Mouse (Mus musculus): ENCODE measurements around the gene Olfr1282. TPM values are rescaled to one million over a fixed set of nuclear protein-coding genes. Genes with fewer than 3 reads are reported as not detected.

The Olfr1282 gene
- polyA plus RNA-seq (2012), result not detected in 2 replicates

DNA sequence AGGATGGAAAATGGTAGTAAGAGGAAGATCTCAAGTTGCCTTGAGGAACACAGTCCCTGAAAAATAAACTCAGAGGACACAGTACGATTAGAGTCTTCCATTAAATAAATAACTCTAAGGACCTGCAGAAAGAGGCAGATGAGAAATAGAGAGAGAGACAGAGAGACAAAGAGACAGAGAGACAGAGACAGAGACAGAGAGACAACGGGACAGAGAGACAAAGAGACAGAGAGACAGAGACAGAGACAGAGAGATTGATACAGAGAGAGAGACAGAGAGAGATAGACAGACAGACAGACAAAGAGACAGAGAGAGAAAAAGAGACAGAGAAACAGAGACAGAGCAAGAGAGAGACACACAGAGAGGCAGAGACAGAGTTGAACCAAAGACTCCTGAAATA lies at the start of gene Olfr1282:
Gene Olfr1282 (minus strand): TSS at position 101 of the 400 bp plus-strand sequence.

DNA sequence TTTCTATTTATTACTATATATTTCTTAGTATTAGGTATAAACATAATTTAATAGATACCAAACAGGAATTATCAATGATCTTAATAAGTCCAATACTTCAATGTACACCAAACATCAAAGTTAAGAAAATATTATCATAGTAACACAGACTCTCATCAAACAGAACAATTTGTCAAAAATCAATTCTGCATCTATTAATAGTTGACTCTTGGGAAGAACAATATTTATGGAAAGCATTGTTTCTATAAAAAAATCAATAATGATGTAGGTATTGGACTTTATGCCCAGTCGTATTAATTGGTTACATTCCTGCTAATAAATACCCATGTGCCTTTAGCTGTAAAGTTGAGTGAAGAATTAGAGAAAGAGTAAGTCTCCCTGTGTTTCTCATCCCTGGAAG lies 39.3 kb upstream of the Olfr1282 start, which contains the start of gene Olfr1284:
Gene Olfr1284 (plus strand): TSS at position 301 of the 400 bp plus-strand sequence.

DNA sequence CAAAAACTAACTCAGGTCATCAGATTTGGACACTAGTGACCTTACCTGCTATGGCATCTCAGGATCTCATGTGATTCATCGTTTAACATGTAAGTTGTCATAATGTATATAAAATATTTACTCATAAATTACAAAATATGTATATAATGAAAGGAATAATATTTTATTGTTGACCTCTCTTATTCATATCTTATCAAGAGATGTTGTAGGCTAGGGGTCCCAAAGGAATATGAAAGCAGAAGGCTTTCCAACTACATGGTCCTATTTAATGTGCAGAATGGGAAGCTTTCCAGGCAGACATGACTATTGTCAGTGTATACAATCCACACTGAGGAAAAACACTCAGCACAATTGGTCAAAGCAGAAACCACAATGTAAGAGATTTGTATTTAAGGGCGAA lies 30.6 kb upstream of the Olfr1282 start, which contains the start of gene Olfr1283:
Gene Olfr1283 (plus strand): TSS at position 301 of the 400 bp plus-strand sequence.

DNA sequence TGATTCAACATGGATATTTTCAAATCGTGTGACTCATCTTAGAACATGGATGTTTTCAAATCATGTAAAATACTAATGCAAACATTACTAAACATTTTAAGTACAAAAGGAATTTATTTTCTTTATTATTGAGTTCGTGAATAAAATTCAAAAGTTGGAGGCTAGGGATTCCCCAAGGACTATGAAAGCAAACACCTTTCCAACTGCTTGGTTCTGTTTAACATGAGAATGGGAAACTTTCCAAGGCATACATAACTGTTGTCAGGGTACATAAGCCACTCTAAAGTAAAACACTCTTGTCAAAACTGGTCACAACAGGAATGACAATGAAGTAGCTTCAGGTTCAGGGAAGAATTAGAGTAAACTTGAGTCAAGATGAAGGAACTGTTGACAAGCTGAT lies 9.7 kb downstream of the Olfr1282 start, which contains the start of gene Olfr1281:
Gene Olfr1281 (plus strand): TSS at position 301 of the 400 bp plus-strand sequence.

DNA sequence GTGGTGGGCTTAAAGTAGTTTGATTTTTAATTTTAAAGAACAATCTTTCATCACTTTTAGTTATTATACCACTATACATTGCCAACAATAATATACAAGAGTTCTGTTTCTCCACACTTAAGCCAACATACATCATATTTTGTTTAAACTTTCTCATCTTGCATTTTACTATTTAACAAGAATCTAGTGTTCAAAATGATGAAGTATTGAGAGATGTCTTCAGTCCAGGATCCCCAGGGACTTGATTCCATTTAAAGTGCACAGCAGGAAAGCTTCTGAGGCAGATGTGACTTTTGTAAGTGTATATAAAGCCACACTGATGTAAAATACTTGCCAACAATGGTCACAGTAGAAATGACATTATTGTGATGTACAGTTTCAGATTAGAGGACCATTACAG lies 22.2 kb downstream of the Olfr1282 start, which contains the start of gene Olfr1280:
Gene Olfr1280 (plus strand): TSS at position 301 of the 400 bp plus-strand sequence.

DNA sequence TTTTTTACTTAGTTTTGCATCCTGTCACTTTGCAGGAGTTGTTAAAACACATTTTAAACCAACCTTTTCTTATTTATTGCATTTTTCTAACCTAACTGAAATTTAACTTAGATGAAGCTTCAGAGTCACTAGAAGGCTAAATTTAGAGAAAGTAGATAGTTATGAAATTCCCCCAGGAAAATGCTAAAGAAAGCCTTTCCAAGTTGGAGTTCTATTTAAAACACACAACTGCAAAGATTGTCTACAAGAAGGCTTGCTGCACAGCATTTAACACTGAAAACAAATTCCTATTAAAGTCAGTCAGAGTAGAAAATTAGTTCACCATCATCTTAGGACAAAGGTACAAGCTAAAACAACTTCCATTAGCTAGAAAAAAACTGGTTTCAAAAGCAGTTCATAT lies 35.5 kb downstream of the Olfr1282 start, which contains the start of gene Olfr1279:
Gene Olfr1279 (plus strand): TSS at position 262 of the 400 bp plus-strand sequence.

DNA sequence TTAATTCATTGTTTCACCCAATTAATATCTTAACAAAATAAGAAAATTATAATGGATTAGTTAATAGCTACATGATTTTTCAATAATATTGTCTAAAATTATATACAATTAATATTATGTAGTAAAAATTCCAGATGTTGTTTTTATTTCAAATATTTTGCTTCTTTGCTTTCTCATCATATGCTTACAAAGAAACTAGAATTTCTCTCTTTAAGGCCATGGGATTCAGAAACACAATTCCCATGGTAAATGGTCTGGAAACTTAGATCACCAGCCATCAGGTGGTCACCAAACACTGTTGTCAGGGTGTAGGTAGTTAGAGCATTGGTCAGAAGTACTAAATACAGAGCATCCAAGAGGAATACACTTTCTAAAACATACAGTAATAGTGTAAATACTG lies 46.0 kb downstream of the Olfr1282 start, which contains the start of gene Olfr1278:
Gene Olfr1278 (plus strand): TSS at position 301 of the 400 bp plus-strand sequence.

Other genes with a start within 250 kb of the Olfr1282 start
- gene Gm13941, start 230.1 kb downstream of the Olfr1282 start, polyA plus RNA-seq (2012), result not detected in 2 replicates
- not detected in 2 replicates for gene Gm15130, start 183.1 kb downstream of the Olfr1282 start, polyA plus RNA-seq (2012)
- gene 4930430A15Rik, start 106.5 kb downstream of the Olfr1282 start, polyA plus RNA-seq (2012), result not detected in 2 replicates
- gene Olfr1275, start 100.8 kb downstream of the Olfr1282 start, polyA plus RNA-seq (2012), result not detected in 2 replicates
- gene Olfr1276, start 81.6 kb downstream of the Olfr1282 start, polyA plus RNA-seq (2012), result not detected in 2 replicates
- not detected in 2 replicates for gene Olfr1277, start 62.0 kb downstream of the Olfr1282 start, polyA plus RNA-seq (2012)
- not detected in 2 replicates for gene Olfr1278, start 45.9 kb downstream of the Olfr1282 start, polyA plus RNA-seq (2012)
- gene Olfr1279, start 35.4 kb downstream of the Olfr1282 start, polyA plus RNA-seq (2012), result not detected in 2 replicates
- gene Olfr1280, start 22.1 kb downstream of the Olfr1282 start, polyA plus RNA-seq (2012), result not detected in 2 replicates
- gene Olfr1281, start 9.6 kb downstream of the Olfr1282 start, polyA plus RNA-seq (2012), result not detected in 2 replicates
- not detected in 2 replicates for gene Olfr1283, start 30.7 kb upstream of the Olfr1282 start, polyA plus RNA-seq (2012)
- gene Olfr1284, start 39.4 kb upstream of the Olfr1282 start, polyA plus RNA-seq (2012), result not detected in 2 replicates
- gene Olfr1286, start 87.0 kb upstream of the Olfr1282 start, polyA plus RNA-seq (2012), result not detected in 2 replicates
- gene Olfr1287, start 113.1 kb upstream of the Olfr1282 start, polyA plus RNA-seq (2012), result not detected in 2 replicates
- gene Olfr1288, start 138.0 kb upstream of the Olfr1282 start, polyA plus RNA-seq (2012), result not detected in 2 replicates
- gene Olfr1289, start 144.7 kb upstream of the Olfr1282 start, polyA plus RNA-seq (2012), result not detected in 2 replicates
- gene Olfr1290, start 157.8 kb upstream of the Olfr1282 start, polyA plus RNA-seq (2012), result not detected in 2 replicates
- gene Olfr1291-ps1, start 161.1 kb upstream of the Olfr1282 start, polyA plus RNA-seq (2012), result not detected in 2 replicates
- gene Olfr1293-ps, start 189.1 kb upstream of the Olfr1282 start, polyA plus RNA-seq (2012), result not detected in 2 replicates
- not detected in 2 replicates for gene Olfr1294, start 204.2 kb upstream of the Olfr1282 start, polyA plus RNA-seq (2012)
- gene Olfr1295, start 233.6 kb upstream of the Olfr1282 start, polyA plus RNA-seq (2012), result not detected in 2 replicates